Mouse (Mus musculus) spleen, embryonic (tissue): ENCODE measurements at regions not wholly inside any gene's neighbourhood (a gene's known extent, or its start where the extent isn't known, plus 50 kb on each side); places are given as distances from the start of the nearest gene placed in this dataset.

ENCODE experiments used
- CTCF ChIA-PET: fragments of 350-600 bp; sonication (Branson Sonifier 250); formaldehyde crosslinking; loops from one replicate; lab custom pipeline; 2022; lab: Charles Lee

- CTCF ChIA-PET: no interaction called here
Observed at GRCm38 (mm10) chr12:26244701-26245100, 170.4 kb downstream of the Rnf144a start.

- CTCF ChIA-PET: no interaction called here
Observed at GRCm38 (mm10) chr12:26227557-26228020, 187.5 kb downstream of the Rnf144a start.

GRCm38 (mm10) chr12:26226363-26226762 lies 188.7 kb downstream of the Rnf144a start:
- CTCF ChIA-PET: interaction anchor here (1.0 kb wide), 1 partner anchor 1198 kb away, joined by 4 read pairs; no protein-coding TSS in a partner anchor

GRCm38 (mm10) chr12:26212447-26212846 lies 202.6 kb downstream of the Rnf144a start:
- CTCF ChIA-PET: interaction anchor here (0.6 kb wide), 1 partner anchor 29 kb away, joined by 3 read pairs; no protein-coding TSS in a partner anchor

- CTCF ChIA-PET: no interaction called here
Observed at GRCm38 (mm10) chr12:26211423-26211822, 203.6 kb downstream of the Rnf144a start.

- CTCF ChIA-PET: no interaction called here
Observed at GRCm38 (mm10) chr12:26206751-26207150, 208.3 kb downstream of the Rnf144a start.

GRCm38 (mm10) chr12:26206036-26206435 lies 209.0 kb downstream of the Rnf144a start:
- CTCF ChIA-PET: no interaction called here

GRCm38 (mm10) chr12:26191982-26192576 lies 223.0 kb downstream of the Rnf144a start:
- CTCF ChIA-PET: no interaction called here

- CTCF ChIA-PET: interaction anchor here (0.6 kb wide), 1 partner anchor 300 kb away, joined by 8 read pairs; no protein-coding TSS in a partner anchor
Observed at GRCm38 (mm10) chr12:26191268-26191981, 223.6 kb downstream of the Rnf144a start.

- CTCF ChIA-PET: no interaction called here
Observed at GRCm38 (mm10) chr12:26188996-26189395, 226.1 kb downstream of the Rnf144a start.

GRCm38 (mm10) chr12:26187091-26187862 lies 227.8 kb downstream of the Rnf144a start:
- CTCF ChIA-PET: no interaction called here

GRCm38 (mm10) chr12:26184701-26185460 lies 230.2 kb downstream of the Rnf144a start:
- CTCF ChIA-PET: no interaction called here

- CTCF ChIA-PET: no interaction called here
Observed at GRCm38 (mm10) chr12:26183021-26183420, 232.0 kb downstream of the Rnf144a start.

- CTCF ChIA-PET: no interaction called here
Observed at GRCm38 (mm10) chr12:26180846-26181245, 234.2 kb downstream of the Rnf144a start.

- CTCF ChIA-PET: no interaction called here
Observed at GRCm38 (mm10) chr12:26176231-26176662, 238.8 kb downstream of the Rnf144a start.

- CTCF ChIA-PET: no interaction called here
Observed at GRCm38 (mm10) chr12:26163416-26163815, 251.6 kb downstream of the Rnf144a start.

- CTCF ChIA-PET: no interaction called here
Observed at GRCm38 (mm10) chr12:26160861-26161615, 254.0 kb downstream of the Rnf144a start.

- CTCF ChIA-PET: no interaction called here
Observed at GRCm38 (mm10) chr12:26152992-26153391, 262.1 kb downstream of the Rnf144a start.

- CTCF ChIA-PET: no interaction called here
Observed at GRCm38 (mm10) chr12:26146336-26146735, 268.7 kb downstream of the Rnf144a start.

GRCm38 (mm10) chr12:26145085-26145714 lies 269.9 kb downstream of the Rnf144a start:
- CTCF ChIA-PET: no interaction called here
